Mouse (Mus musculus): ENCODE measurements around the gene Tmeff2. TPM values are rescaled to one million over a fixed set of nuclear protein-coding genes. Genes with fewer than 3 reads are reported as not detected.

Gene Tmeff2
- total RNA-seq, 1 experiment = 0.85 TPM

DNA sequence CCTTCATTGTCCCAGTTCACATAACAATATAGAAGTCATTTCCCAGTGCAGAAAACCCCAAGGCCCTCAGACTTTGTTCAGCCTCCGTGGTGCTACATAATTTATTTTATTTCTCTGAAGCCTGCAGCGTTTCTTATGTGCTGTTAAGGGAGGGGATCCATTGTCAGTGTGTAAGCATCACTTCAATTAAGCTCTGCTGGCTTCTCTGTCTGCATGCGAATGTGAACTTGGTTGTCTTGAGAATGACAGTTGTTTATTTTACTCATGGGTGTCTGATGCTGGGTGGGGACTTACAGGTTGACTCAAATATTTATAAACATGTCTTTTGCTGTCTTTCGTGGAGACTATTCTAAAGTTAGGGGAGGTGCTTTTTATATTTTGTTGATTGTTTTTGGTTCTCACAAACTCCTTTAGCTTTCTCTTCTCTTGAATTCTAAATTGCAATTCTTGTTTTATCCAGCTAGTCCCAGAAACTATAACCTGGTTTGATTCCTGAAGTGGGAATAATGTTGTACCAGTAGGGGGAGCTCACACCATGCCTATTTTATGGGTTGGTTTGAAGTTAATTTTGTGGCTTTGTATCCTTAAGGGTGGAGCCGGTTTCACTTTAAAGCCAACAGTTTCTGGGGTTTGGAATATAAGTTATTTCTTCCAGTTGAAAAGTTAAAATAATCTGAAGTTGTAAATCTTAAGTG, 61.7 kb downstream of the Tmeff2 start:
- in situ Hi-C loops (cut with MboI; ENCODE audit: low sequenced_read_pairs in 2 of 2, unreplicated experiment in 2 of 2) = loop anchor here (10.0 to 25.0 kb wide), 2 partner anchors 363 to 625 kb away; no protein-coding TSS in a partner anchor
- Histone ChIP-seq H3K36me3 (ENCODE audit: control insufficient read depth, insufficient read depth, low read length, poor library complexity, severe bottlenecking) (no peaks in the 10 kb centered on the region), H3K9ac (ENCODE audit: insufficient read depth, low read depth, low read length, poor library complexity, severe bottlenecking) (no peak overlapping the region), H3K9me3 (ENCODE audit: control insufficient read depth, insufficient read depth, low read depth, low read length) (no peaks in the 10 kb centered on the region), H3K4me1 (ENCODE audit: control insufficient read depth in 2 of 2, insufficient read depth in 2 of 2, low read length in 2 of 2, poor library complexity in 1 of 2) (no peaks in the 10 kb centered on the region), H3K27ac (ENCODE audit: insufficient read depth, low read depth, low read length, poor library complexity, severe bottlenecking) (no peak overlapping the region), H3K4me3 (ENCODE audit: insufficient read depth in 1 of 2, low read depth in 1 of 2, low read length in 2 of 2, poor library complexity in 1 of 2, severe bottlenecking in 1 of 2) (no peak overlapping the region)
- peak; percentile 81 for TF ChIP-seq ZC3H11A (IDR thresholded peaks at IDR 0.05; ENCODE audit: borderline replicate concordance, low read depth, low read length)
- no peak for TF ChIP-seq ZNF384 (IDR thresholded peaks at IDR 0.05; ENCODE audit: low read depth, low read length)
- DNase-seq (ENCODE audit: low read depth, low spot score) = peak; percentile 35

DNA sequence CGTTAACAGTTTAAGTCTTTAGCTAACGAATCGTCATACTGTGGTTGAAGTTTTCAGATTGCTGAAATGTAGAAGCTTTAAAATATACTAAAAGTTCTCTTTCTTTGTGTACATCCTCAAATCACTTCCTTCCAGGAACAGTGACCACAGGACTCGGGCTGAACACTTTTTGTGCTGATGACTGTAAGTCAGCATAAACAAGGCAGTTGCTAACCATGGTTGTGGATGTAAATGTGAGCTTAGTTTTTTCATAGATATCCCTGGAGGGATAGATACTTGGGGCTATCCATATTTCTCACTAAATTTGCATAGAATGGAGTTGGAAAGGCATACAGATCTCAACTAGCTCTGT, 62.2 kb downstream of the Tmeff2 start:
- TF ChIP-seq ZC3H11A (IDR thresholded peaks at IDR 0.05; ENCODE audit: borderline replicate concordance, low read depth, low read length) = no peak
- TF ChIP-seq HCFC1 (IDR thresholded peaks at IDR 0.05; ENCODE audit: borderline replicate concordance, insufficient read depth, low read length) = no peak
- TF ChIP-seq ZNF384 (IDR thresholded peaks at IDR 0.05; ENCODE audit: low read depth, low read length) = no peak
- no peak for TF ChIP-seq MAFK (IDR thresholded peaks at IDR 0.05; ENCODE audit: insufficient read depth, low read depth, low read length)
- TF ChIP-seq CHD2 (IDR thresholded peaks at IDR 0.05; ENCODE audit: low read depth, low read length) = no peak
- H3K9me3 ChIP-seq (ENCODE audit: control insufficient read depth, insufficient read depth, low read depth, low read length) = no peaks in the 10 kb centered on the region
- H3K9ac ChIP-seq (ENCODE audit: insufficient read depth, low read depth, low read length, poor library complexity, severe bottlenecking) = no peak overlapping the region
- no peak for DNase-seq (ENCODE audit: low read depth, low spot score)
- H3K27ac ChIP-seq (ENCODE audit: insufficient read depth, low read depth, low read length, poor library complexity, severe bottlenecking) = no peak overlapping the region
- H3K4me3 ChIP-seq (ENCODE audit: insufficient read depth in 1 of 2, low read depth in 1 of 2, low read length in 2 of 2, poor library complexity in 1 of 2, severe bottlenecking in 1 of 2) = no peak overlapping the region
- in situ Hi-C loops (cut with MboI; ENCODE audit: low sequenced_read_pairs in 2 of 2, unreplicated experiment in 2 of 2) = loop anchor here (10.0 to 25.0 kb wide), 2 partner anchors 362 to 625 kb away; no protein-coding TSS in a partner anchor
- H3K4me1 ChIP-seq (ENCODE audit: control insufficient read depth in 2 of 2, insufficient read depth in 2 of 2, low read length in 2 of 2, poor library complexity in 1 of 2) = no peaks in the 10 kb centered on the region
- no peaks in the 10 kb centered on the region for H3K36me3 ChIP-seq (ENCODE audit: control insufficient read depth, insufficient read depth, low read length, poor library complexity, severe bottlenecking)

GRCm38 (mm10) chr1:50969685-50970084, 69.2 kb downstream of the Tmeff2 start:
- H3K4me1 ChIP-seq (ENCODE audit: control insufficient read depth in 2 of 2, insufficient read depth in 2 of 2, low read length in 2 of 2, poor library complexity in 1 of 2) = no peaks in the 10 kb centered on the region
- H3K4me3 ChIP-seq (ENCODE audit: insufficient read depth in 1 of 2, low read depth in 1 of 2, low read length in 2 of 2, poor library complexity in 1 of 2, severe bottlenecking in 1 of 2) = no peak overlapping the region
- TF ChIP-seq MAFK (IDR thresholded peaks at IDR 0.05; ENCODE audit: insufficient read depth, low read depth, low read length) (no peak), ZNF384 (IDR thresholded peaks at IDR 0.05; ENCODE audit: low read depth, low read length) (no peak), HCFC1 (IDR thresholded peaks at IDR 0.05; ENCODE audit: borderline replicate concordance, insufficient read depth, low read length) (no peak), CHD2 (IDR thresholded peaks at IDR 0.05; ENCODE audit: low read depth, low read length) (no peak), ZC3H11A (IDR thresholded peaks at IDR 0.05; ENCODE audit: borderline replicate concordance, low read depth, low read length) (no peak)
- no peak for DNase-seq (ENCODE audit: low read depth, low spot score)
- H3K36me3 ChIP-seq (ENCODE audit: control insufficient read depth, insufficient read depth, low read length, poor library complexity, severe bottlenecking) = no peaks in the 10 kb centered on the region
- no peak overlapping the region for H3K9ac ChIP-seq (ENCODE audit: insufficient read depth, low read depth, low read length, poor library complexity, severe bottlenecking)
- no peaks in the 10 kb centered on the region for H3K9me3 ChIP-seq (ENCODE audit: control insufficient read depth, insufficient read depth, low read depth, low read length)
- in situ Hi-C loops (cut with MboI; ENCODE audit: low sequenced_read_pairs in 2 of 2, unreplicated experiment in 2 of 2) = loop anchor here (10.0 to 25.0 kb wide), 2 partner anchors 355 to 618 kb away; no protein-coding TSS in a partner anchor
- H3K27ac ChIP-seq (ENCODE audit: insufficient read depth, low read depth, low read length, poor library complexity, severe bottlenecking) = no peak overlapping the region

- no peak for DNase-seq (ENCODE audit: low read depth, low spot score)
- no peak overlapping the region for H3K9ac ChIP-seq (ENCODE audit: insufficient read depth, low read depth, low read length, poor library complexity, severe bottlenecking)
- in situ Hi-C loops (cut with MboI; ENCODE audit: low sequenced_read_pairs in 2 of 2, unreplicated experiment in 2 of 2) = loop anchor here in 1 of 2 experiments (25.0 kb wide), 1 partner anchor 616 kb away; no protein-coding TSS in a partner anchor
- no peaks in the 10 kb centered on the region for H3K4me1 ChIP-seq (ENCODE audit: control insufficient read depth in 2 of 2, insufficient read depth in 2 of 2, low read length in 2 of 2, poor library complexity in 1 of 2)
- TF ChIP-seq ZC3H11A (IDR thresholded peaks at IDR 0.05; ENCODE audit: borderline replicate concordance, low read depth, low read length) = no peak
- TF ChIP-seq ZNF384 (IDR thresholded peaks at IDR 0.05; ENCODE audit: low read depth, low read length) = no peak
- TF ChIP-seq HCFC1 (IDR thresholded peaks at IDR 0.05; ENCODE audit: borderline replicate concordance, insufficient read depth, low read length) = no peak
- no peak overlapping the region for H3K4me3 ChIP-seq (ENCODE audit: insufficient read depth in 1 of 2, low read depth in 1 of 2, low read length in 2 of 2, poor library complexity in 1 of 2, severe bottlenecking in 1 of 2)
- H3K27ac ChIP-seq (ENCODE audit: insufficient read depth, low read depth, low read length, poor library complexity, severe bottlenecking) = no peak overlapping the region
- H3K36me3 ChIP-seq (ENCODE audit: control insufficient read depth, insufficient read depth, low read length, poor library complexity, severe bottlenecking) = no peaks in the 10 kb centered on the region
- no peaks in the 10 kb centered on the region for H3K9me3 ChIP-seq (ENCODE audit: control insufficient read depth, insufficient read depth, low read depth, low read length)
Measured at GRCm38 (mm10) chr1:50970853-50971252, 70.4 kb downstream of the Tmeff2 start.

Measured in ES-E14 (cell line).